Mouse (Mus musculus): Measurements from ENCODE around the gene Pcnx. TPM values are rescaled to one million over a fixed set of nuclear protein-coding genes. Genes with fewer than 3 reads are reported as not detected.

Gene Pcnx
- polyA plus RNA-seq, 1 experiment from 2014 or later, result 8.6 TPM

GRCm38 (mm10) chr12:81883255-81884106 is 23.7 kb downstream of the Pcnx start:
- Histone ChIP-seq H3K4me2 (no peak overlapping the region), H3K9me3 (replicated peaks) (no peaks in the 10 kb centered on the region), H3K36me3 (ENCODE audit: poor library complexity, severe bottlenecking) (peaks cover 3% of the 10 kb centered on the region; the same call in 1 of the 2 replicates), H3K4me3 (no peak overlapping the region), H3K4me1 (peaks cover 3% of the 10 kb centered on the region; the same call in 1 of the 2 replicates), H3K27ac (no peak overlapping the region), H3K9ac (no peak overlapping the region), H3K27me3 (no peaks in the 10 kb centered on the region)
- ATAC-seq, result no peak
- WGBS, result 67% methylated on average over 11 of the region's 11 CpGs

GRCm38 (mm10) chr12:81884107-81884398 is 24.2 kb downstream of the Pcnx start:
- 81% methylated on average over 3 of the region's 3 CpGs for WGBS
- Histone ChIP-seq H3K27ac (no peak overlapping the region), H3K27me3 (no peaks in the 10 kb centered on the region), H3K36me3 (ENCODE audit: poor library complexity, severe bottlenecking) (peaks cover 1% of the 10 kb centered on the region; the same call in 1 of the 2 replicates), H3K4me3 (no peak overlapping the region), H3K4me1 (peaks cover 3% of the 10 kb centered on the region; the same call in 1 of the 2 replicates), H3K4me2 (no peak overlapping the region), H3K9ac (no peak overlapping the region), H3K9me3 (replicated peaks) (no peaks in the 10 kb centered on the region)
- ATAC-seq, result no peak

- H3K27ac ChIP-seq, result no peak overlapping the region
- no peak overlapping the region for H3K4me3 ChIP-seq
- no peak overlapping the region for H3K4me2 ChIP-seq
- WGBS, result 75% methylated on average over 5 of the region's 5 CpGs
- peaks cover 3% of the 10 kb centered on the region; the same call in 1 of the 2 replicates for H3K4me1 ChIP-seq
- ATAC-seq, result no peak
- no peaks in the 10 kb centered on the region for H3K36me3 ChIP-seq (ENCODE audit: poor library complexity, severe bottlenecking)
- no peak overlapping the region for H3K9ac ChIP-seq
- H3K27me3 ChIP-seq, result no peaks in the 10 kb centered on the region
- no peaks in the 10 kb centered on the region for H3K9me3 ChIP-seq (replicated peaks)
Measured at GRCm38 (mm10) chr12:81884983-81885382, 25.2 kb downstream of the Pcnx start.

GRCm38 (mm10) chr12:81885982-81886381 is 26.2 kb downstream of the Pcnx start:
- Histone ChIP-seq H3K4me1 (peaks cover 3% of the 10 kb centered on the region; the same call in 1 of the 2 replicates), H3K27me3 (no peaks in the 10 kb centered on the region), H3K4me2 (no peak overlapping the region), H3K9me3 (replicated peaks) (no peaks in the 10 kb centered on the region), H3K36me3 (ENCODE audit: poor library complexity, severe bottlenecking) (no peaks in the 10 kb centered on the region), H3K4me3 (no peak overlapping the region), H3K27ac (no peak overlapping the region), H3K9ac (no peak overlapping the region)
- 90% methylated on average over 4 of the region's 4 CpGs for WGBS
- no peak for ATAC-seq

GRCm38 (mm10) chr12:81888954-81889353 is 29.1 kb downstream of the Pcnx start:
- no peak for ATAC-seq
- no peaks in the 10 kb centered on the region for H3K9me3 ChIP-seq (replicated peaks)
- no peak overlapping the region for H3K4me3 ChIP-seq
- peaks cover 8% of the 10 kb centered on the region for H3K4me1 ChIP-seq
- no peak overlapping the region for H3K9ac ChIP-seq
- no peak overlapping the region for H3K27ac ChIP-seq
- 93% methylated on average over 5 of the region's 5 CpGs for WGBS
- no peak overlapping the region for H3K4me2 ChIP-seq
- no peaks in the 10 kb centered on the region for H3K27me3 ChIP-seq
- no peaks in the 10 kb centered on the region for H3K36me3 ChIP-seq (ENCODE audit: poor library complexity, severe bottlenecking)

- no peaks in the 10 kb centered on the region for H3K9me3 ChIP-seq (replicated peaks)
- no peak overlapping the region for H3K27ac ChIP-seq
- H3K36me3 ChIP-seq (ENCODE audit: poor library complexity, severe bottlenecking), result peaks cover 17% of the 10 kb centered on the region
- WGBS, result 90% methylated on average over 1 of the region's 1 CpGs
- H3K4me2 ChIP-seq, result no peak overlapping the region
- H3K27me3 ChIP-seq, result no peaks in the 10 kb centered on the region
- no peak overlapping the region for H3K9ac ChIP-seq
- H3K4me1 ChIP-seq, result peaks cover 8% of the 10 kb centered on the region
- ATAC-seq, result no peak
- H3K4me3 ChIP-seq, result no peak overlapping the region
Measured at GRCm38 (mm10) chr12:81891946-81892345, 32.1 kb downstream of the Pcnx start.

- H3K4me3 ChIP-seq, result no peak overlapping the region
- H3K27me3 ChIP-seq, result no peaks in the 10 kb centered on the region
- no peak overlapping the region for H3K9ac ChIP-seq
- no peaks in the 10 kb centered on the region for H3K9me3 ChIP-seq (replicated peaks)
- no peak for ATAC-seq
- WGBS, result 96% methylated on average over 5 of the region's 5 CpGs
- no peak overlapping the region for H3K4me2 ChIP-seq
- H3K27ac ChIP-seq, result no peak overlapping the region
- H3K4me1 ChIP-seq, result peaks cover 8% of the 10 kb centered on the region
- peaks cover 21% of the 10 kb centered on the region for H3K36me3 ChIP-seq (ENCODE audit: poor library complexity, severe bottlenecking)
Measured at GRCm38 (mm10) chr12:81894311-81894710, 34.5 kb downstream of the Pcnx start.

GRCm38 (mm10) chr12:81895986-81896385 is 36.2 kb downstream of the Pcnx start:
- whole genome bisulfite sequencing, result 94% methylated on average over 6 of the region's 6 CpGs

GRCm38 (mm10) chr12:81904456-81904855 is 44.6 kb downstream of the Pcnx start:
- Histone ChIP-seq H3K4me3 (no peak overlapping the region), H3K27me3 (no peaks in the 10 kb centered on the region), H3K36me3 (ENCODE audit: poor library complexity, severe bottlenecking) (peaks cover 15% of the 10 kb centered on the region), H3K9ac (no peak overlapping the region), H3K4me1 (no peaks in the 10 kb centered on the region), H3K4me2 (no peak overlapping the region), H3K9me3 (replicated peaks) (no peaks in the 10 kb centered on the region), H3K27ac (no peak overlapping the region)
- ATAC-seq, result no peak
- 88% methylated on average over 2 of the region's 2 CpGs for WGBS

More at GRCm38 (mm10) chr12:81895986-81896385, 36.2 kb downstream of the Pcnx start:
- Histone ChIP-seq H3K9ac (no peak overlapping the region), H3K4me3 (no peak overlapping the region), H3K27ac (no peak overlapping the region), H3K4me1 (peaks cover 8% of the 10 kb centered on the region), H3K36me3 (ENCODE audit: poor library complexity, severe bottlenecking) (peaks cover 21% of the 10 kb centered on the region), H3K4me2 (no peak overlapping the region), H3K9me3 (replicated peaks) (no peaks in the 10 kb centered on the region), H3K27me3 (no peaks in the 10 kb centered on the region)
- ATAC-seq, result no peak

GRCm38 (mm10) chr12:81905865-81906264 is 46.0 kb downstream of the Pcnx start:
- Histone ChIP-seq H3K4me2 (no peak overlapping the region), H3K4me1 (no peaks in the 10 kb centered on the region), H3K9me3 (replicated peaks) (no peaks in the 10 kb centered on the region), H3K27me3 (no peaks in the 10 kb centered on the region), H3K9ac (no peak overlapping the region), H3K36me3 (ENCODE audit: poor library complexity, severe bottlenecking) (peaks cover 15% of the 10 kb centered on the region), H3K4me3 (no peak overlapping the region), H3K27ac (no peak overlapping the region)
- ATAC-seq, result no peak
- WGBS, result 95% methylated on average over 2 of the region's 2 CpGs

DNA sequence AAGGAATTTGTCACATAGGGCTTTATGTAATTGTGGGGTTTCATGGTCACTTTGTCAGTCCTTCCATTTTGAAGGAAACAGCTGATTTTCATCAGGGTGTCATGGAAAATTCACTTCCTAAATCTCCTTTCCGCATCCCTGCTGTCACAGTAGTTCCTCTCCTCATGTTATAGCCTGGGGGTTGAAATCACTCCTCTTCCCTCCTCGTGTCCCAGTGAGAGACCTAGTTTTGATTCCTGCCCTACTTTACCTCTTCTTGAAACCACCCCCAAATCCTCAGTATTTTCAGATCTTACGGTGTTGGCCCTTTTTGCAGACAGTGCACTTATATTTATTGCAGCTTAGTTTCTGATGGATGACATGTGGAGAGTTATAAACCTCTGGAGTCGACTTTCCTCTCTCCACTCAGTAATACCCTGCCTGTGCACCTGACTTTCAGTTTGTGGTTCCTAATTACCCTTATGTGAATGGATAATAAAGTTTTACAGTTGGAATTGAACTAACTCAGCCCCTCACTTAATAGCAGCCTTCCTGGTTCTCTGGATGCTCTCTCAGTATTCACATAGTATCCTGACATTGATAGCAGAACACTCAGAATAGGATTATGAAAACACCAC is 48.0 kb downstream of the Pcnx start:
- Histone ChIP-seq H3K4me2 (no peak overlapping the region), H3K9me3 (replicated peaks) (no peaks in the 10 kb centered on the region), H3K36me3 (ENCODE audit: poor library complexity, severe bottlenecking) (peaks cover 15% of the 10 kb centered on the region), H3K27ac (no peak overlapping the region), H3K9ac (no peak overlapping the region), H3K4me1 (no peaks in the 10 kb centered on the region), H3K27me3 (no peaks in the 10 kb centered on the region), H3K4me3 (no peak overlapping the region)
- ATAC-seq, result no peak
- 59% methylated on average over 4 of the region's 4 CpGs for WGBS

DNA sequence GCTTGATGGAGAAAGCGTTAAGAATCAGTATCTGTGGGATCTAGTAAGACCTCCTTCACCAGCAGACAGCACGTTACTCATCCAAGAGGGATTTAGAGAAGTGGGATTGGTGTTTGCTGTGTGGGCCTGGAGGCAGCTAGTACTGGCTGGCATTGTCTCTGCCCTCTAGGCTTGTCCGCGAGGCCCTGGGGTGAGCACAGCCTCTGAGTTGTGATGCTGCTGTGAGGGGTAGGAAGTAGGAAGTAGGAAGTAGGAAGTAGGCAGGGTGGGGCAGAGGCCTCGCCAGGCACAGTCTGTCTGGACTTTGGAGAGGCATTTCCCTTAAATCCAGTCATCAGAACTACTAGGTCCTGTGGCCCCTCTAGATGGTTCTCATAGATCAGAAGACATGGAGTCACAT is 50.6 kb downstream of the Pcnx start:
- no peaks in the 10 kb centered on the region for H3K27me3 ChIP-seq
- 90% methylated on average over 5 of the region's 5 CpGs for WGBS
- no peaks in the 10 kb centered on the region for H3K9me3 ChIP-seq (replicated peaks)
- no peak for ATAC-seq
- no peak overlapping the region for H3K27ac ChIP-seq
- no peaks in the 10 kb centered on the region for H3K4me1 ChIP-seq
- no peak overlapping the region for H3K9ac ChIP-seq
- no peak overlapping the region for H3K4me3 ChIP-seq
- peaks cover 15% of the 10 kb centered on the region for H3K36me3 ChIP-seq (ENCODE audit: poor library complexity, severe bottlenecking)
- H3K4me2 ChIP-seq, result no peak overlapping the region
